Mouse (Mus musculus): ENCODE measurements at regions not wholly inside any gene's neighbourhood (a gene's known extent, or its start where the extent isn't known, plus 50 kb on each side); places are given as distances from the start of the nearest gene placed in this dataset.

DNA sequence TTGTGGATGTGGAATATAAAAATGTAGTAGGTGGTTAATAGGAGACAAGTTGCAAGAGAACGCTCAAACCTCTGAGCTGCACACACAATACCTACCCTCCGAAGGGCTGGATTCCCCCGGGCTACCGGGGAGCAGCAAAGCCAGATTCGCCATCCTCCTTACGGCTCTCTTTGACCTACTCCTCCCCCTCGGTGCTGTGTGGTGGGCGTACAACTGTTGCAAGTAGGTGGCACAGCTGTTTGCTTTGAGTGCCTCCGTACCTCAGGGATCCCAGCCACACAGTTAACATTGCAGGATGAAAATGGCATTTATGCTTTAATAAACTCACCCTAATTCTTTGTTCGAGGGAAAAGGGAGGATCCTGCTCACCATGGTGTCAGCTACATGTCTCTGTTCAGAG, 321.6 kb upstream of the Tbc1d5 start:
- TF ChIP-seq CTCF (IDR thresholded peaks at IDR 0.05; ENCODE audit: low read depth, low read length) (no peak), POLR2A (IDR thresholded peaks at IDR 0.05; ENCODE audit: extremely low read depth, insufficient read depth, low read length) (no peak)
